Mouse (Mus musculus): ENCODE data around the gene Elovl7. TPM values are rescaled to one million over a fixed set of nuclear protein-coding genes. Genes with fewer than 3 reads are reported as not detected.
A peak's percentile ranks its signal among the peaks of the same experiment; 100 is the strongest.

The Elovl7 gene
- polyA plus RNA-seq, 1 experiment from 2014 or later, result 0.46 TPM

DNA sequence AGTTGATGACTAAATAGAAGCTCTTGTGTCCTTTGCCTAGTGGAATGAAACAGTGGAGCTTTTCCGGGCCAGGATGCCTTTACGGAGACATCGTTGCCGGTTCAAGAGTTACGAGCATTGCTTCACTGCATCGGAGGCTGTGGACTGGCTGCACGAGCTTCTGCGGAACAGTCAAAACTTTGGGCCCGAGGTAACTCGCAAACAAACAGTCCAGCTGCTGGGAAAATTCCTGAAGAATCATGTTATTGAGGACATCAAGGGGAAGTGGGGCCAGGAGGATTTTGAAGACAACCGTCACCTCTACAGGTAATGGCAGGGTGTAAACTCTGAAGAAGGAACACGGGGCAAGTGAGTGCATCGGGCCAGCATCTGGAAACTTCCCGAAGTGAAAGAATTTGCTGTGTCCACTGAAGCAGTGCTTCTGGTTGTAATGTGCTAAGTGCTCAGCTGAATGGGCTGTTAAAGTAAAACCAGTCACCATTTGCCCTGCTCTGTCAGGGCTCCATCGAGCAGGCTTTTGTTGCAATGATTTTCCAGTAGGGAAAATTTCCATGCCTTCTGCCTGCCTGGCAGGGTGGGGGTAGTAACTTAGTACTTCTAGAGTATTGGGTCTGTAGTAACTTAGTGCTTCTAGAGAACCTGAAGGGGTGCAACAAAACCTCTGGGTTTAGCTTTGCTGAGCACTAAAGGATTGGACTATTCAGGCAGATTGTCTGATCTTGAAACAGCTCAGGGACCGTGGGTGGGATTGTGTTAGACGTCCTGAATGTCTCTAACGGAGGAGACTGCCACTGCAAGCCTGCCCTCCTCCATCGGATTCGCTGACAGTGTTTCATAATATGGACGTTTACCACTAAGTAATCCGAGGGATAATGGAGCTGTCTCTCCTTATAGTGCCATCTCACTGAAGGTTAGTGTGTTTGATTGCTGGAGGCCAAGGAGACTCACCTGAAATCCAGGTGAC lies 109.9 kb downstream of the Elovl7 start:
- no peak overlapping the region for H3K9ac ChIP-seq (ENCODE audit: low read length)
- H3K36me3 ChIP-seq (ENCODE audit: control insufficient read depth, insufficient read depth, low read length), result peaks cover 2% of the 10 kb centered on the region; the same call in 1 of the 2 replicates
- no peaks in the 10 kb centered on the region for H3K4me1 ChIP-seq (ENCODE audit: control insufficient read depth, insufficient read depth, low read length)
- H3K27me3 ChIP-seq (ENCODE audit: control insufficient read depth, insufficient read depth, low read length), result no peaks in the 10 kb centered on the region
- no peak overlapping the region for H3K4me2 ChIP-seq
- 94% methylated on average over 22 of the region's 22 CpGs for WGBS
- ATAC-seq (ENCODE audit: low FRiP score), result no peak
- no peak for DNase-seq (ENCODE audit: low spot score, missing footprints)
- no peaks in the 10 kb centered on the region for H3K9me3 ChIP-seq (ENCODE audit: control insufficient read depth, low read length)
- no peak overlapping the region for H3K4me3 ChIP-seq (ENCODE audit: low read depth, low read length)
- no peak overlapping the region for H3K27ac ChIP-seq (ENCODE audit: low read depth, low read length)

DNA sequence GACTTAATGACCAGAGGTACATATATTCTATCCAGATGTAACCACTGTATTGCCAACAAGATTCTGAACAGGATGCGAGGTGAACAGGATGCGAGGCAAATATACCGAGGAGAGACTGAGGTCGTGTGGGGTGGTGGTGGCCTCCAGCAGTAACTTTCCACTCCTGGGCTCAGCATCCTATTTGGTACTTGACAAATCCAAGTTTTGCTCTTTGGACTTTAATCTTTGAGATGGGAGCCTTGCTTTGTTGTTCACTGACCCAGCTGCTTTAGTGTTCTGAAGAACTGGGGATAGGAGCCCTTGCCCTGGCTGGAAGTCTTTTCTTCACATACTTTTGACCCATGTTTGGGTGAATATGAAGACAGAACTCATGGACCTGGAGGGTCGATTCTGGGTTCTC lies 111.7 kb downstream of the Elovl7 start:
- 93% methylated on average over 5 of the region's 5 CpGs for WGBS
- Histone ChIP-seq H3K27me3 (ENCODE audit: control insufficient read depth, insufficient read depth, low read length) (no peaks in the 10 kb centered on the region), H3K4me3 (ENCODE audit: low read depth, low read length) (no peak overlapping the region), H3K9me3 (ENCODE audit: control insufficient read depth, low read length) (no peaks in the 10 kb centered on the region), H3K27ac (ENCODE audit: low read depth, low read length) (no peak overlapping the region), H3K4me2 (no peak overlapping the region), H3K9ac (ENCODE audit: low read length) (no peak overlapping the region), H3K36me3 (ENCODE audit: control insufficient read depth, insufficient read depth, low read length) (peaks cover 2% of the 10 kb centered on the region; the same call in 1 of the 2 replicates), H3K4me1 (ENCODE audit: control insufficient read depth, insufficient read depth, low read length) (no peaks in the 10 kb centered on the region)
- ATAC-seq (ENCODE audit: low FRiP score), result no peak
- DNase-seq (ENCODE audit: low spot score, missing footprints), result no peak

DNA sequence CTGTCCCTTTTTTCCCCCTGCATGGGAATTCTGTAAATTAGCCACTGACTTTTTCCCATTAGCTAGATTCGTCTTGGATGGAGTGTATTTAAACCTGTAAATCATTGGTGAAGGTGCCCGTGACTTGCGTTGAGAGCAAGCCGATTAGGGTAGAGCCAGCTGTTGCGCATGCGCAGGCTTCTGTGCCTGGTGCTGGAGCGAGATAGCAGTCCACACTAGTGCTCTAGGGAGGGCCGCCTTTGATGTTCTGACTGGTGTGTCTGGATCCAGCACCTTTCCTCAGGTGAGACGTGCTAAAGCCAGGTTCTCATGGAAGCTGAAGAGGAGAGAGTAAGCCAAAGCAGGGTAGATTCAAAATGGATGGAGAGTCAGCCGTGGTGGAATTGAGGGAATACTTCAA lies 112.1 kb downstream of the Elovl7 start:
- Histone ChIP-seq H3K27me3 (ENCODE audit: control insufficient read depth, insufficient read depth, low read length) (no peaks in the 10 kb centered on the region), H3K9me3 (ENCODE audit: control insufficient read depth, low read length) (no peaks in the 10 kb centered on the region), H3K27ac (ENCODE audit: low read depth, low read length) (no peak overlapping the region), H3K36me3 (ENCODE audit: control insufficient read depth, insufficient read depth, low read length) (peaks cover 2% of the 10 kb centered on the region; the same call in 1 of the 2 replicates), H3K4me2 (no peak overlapping the region), H3K4me1 (ENCODE audit: control insufficient read depth, insufficient read depth, low read length) (no peaks in the 10 kb centered on the region), H3K9ac (ENCODE audit: low read length) (no peak overlapping the region), H3K4me3 (ENCODE audit: low read depth, low read length) (no peak overlapping the region)
- DNase-seq (ENCODE audit: low spot score, missing footprints) (no peak), ATAC-seq (ENCODE audit: low FRiP score) (no peak)
- WGBS, result 92% methylated on average over 10 of the region's 10 CpGs

DNA sequence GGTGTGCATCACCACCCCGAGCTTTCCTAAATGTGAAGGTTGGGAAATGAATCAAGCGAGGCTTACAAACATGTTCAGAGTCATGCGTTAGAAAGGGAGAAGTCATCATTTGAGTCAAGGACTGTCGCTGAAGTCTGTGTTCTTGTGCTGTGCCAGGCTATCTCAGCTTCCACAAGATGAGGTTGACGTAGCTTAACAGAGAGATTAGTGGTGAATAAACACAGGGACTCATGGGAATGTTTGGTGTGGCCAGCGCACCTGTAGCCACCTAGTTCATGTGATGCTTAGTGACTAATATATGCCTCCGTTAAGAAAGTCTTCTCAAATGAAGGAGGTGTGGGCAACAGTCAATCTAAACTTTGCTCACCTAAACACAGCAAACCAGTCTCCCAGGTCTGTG lies 112.8 kb downstream of the Elovl7 start:
- Histone ChIP-seq H3K9ac (ENCODE audit: low read length) (no peak overlapping the region), H3K4me1 (ENCODE audit: control insufficient read depth, insufficient read depth, low read length) (no peaks in the 10 kb centered on the region), H3K4me3 (ENCODE audit: low read depth, low read length) (no peak overlapping the region), H3K36me3 (ENCODE audit: control insufficient read depth, insufficient read depth, low read length) (peaks cover 2% of the 10 kb centered on the region; the same call in 1 of the 2 replicates), H3K4me2 (no peak overlapping the region), H3K9me3 (ENCODE audit: control insufficient read depth, low read length) (no peaks in the 10 kb centered on the region), H3K27me3 (ENCODE audit: control insufficient read depth, insufficient read depth, low read length) (no peaks in the 10 kb centered on the region), H3K27ac (ENCODE audit: low read depth, low read length) (no peak overlapping the region)
- DNase-seq (ENCODE audit: low spot score, missing footprints) (no peak), ATAC-seq (ENCODE audit: low FRiP score) (no peak)
- WGBS, result 86% methylated on average over 7 of the region's 7 CpGs

DNA sequence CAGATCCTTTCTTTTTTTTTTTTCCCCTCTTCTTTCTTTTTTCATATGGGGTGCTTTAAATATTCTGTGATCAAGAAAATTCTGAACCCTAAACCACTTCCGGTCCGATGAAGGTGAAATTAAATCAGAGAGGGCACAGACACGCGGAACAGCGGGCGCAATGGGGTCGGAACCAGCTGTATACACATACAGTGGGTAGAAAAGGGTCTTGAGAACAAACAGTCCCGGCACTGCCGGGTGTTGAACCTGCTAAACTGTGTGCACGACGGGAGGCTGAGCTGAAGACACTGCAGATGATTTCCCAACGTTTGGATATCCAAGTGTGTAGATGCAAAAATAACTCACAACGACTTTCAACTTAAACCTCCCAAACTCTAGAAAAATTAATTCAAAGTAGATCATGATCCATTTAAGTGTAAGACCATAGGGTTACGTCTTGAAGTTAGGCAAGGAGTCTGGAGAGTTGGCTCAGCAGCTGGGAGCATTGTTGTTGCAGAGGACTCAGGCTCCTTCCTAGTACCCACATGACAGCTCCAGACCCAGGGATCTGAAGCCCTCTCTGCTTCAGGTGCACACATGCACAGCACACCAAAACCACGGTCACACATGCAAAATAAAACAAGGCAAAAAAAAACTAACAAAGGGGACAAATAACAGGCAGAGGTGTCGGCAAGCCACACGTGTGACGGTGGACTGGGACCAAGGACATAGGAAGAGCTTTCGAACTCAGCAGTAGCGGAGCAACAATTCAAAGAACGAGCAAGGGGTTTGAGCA lies 114.4 kb downstream of the Elovl7 start:
- no peak overlapping the region for H3K4me2 ChIP-seq
- no peaks in the 10 kb centered on the region for H3K27me3 ChIP-seq (ENCODE audit: control insufficient read depth, insufficient read depth, low read length)
- DNase-seq (ENCODE audit: low spot score, missing footprints) (no peak), ATAC-seq (ENCODE audit: low FRiP score) (no peak)
- no peak overlapping the region for H3K9ac ChIP-seq (ENCODE audit: low read length)
- no peaks in the 10 kb centered on the region for H3K9me3 ChIP-seq (ENCODE audit: control insufficient read depth, low read length)
- H3K36me3 ChIP-seq (ENCODE audit: control insufficient read depth, insufficient read depth, low read length), result peaks cover 2% of the 10 kb centered on the region; the same call in 1 of the 2 replicates
- no peaks in the 10 kb centered on the region for H3K4me1 ChIP-seq (ENCODE audit: control insufficient read depth, insufficient read depth, low read length)
- 95% methylated on average over 21 of the region's 21 CpGs for WGBS
- H3K4me3 ChIP-seq (ENCODE audit: low read depth, low read length), result no peak overlapping the region
- no peak overlapping the region for H3K27ac ChIP-seq (ENCODE audit: low read depth, low read length)

DNA sequence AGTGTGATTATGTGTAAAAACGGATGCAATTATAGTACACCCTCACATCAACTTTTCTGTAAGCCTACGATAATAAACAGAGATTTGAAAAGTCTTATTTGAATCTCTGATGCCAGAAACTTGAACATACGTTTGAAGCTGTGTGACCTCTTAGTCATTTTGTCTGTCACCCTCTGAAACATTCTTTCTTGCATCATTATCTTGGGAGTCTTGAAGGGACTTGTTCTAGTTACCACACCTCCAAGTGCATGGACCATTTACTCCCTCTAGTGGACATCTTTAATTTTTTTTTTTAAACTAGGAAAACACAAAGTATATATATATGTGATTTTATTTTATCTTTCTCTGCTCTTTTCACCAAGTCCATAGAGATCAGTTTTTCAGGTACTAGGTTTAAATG lies 115.5 kb downstream of the Elovl7 start:
- Histone ChIP-seq H3K9me3 (ENCODE audit: control insufficient read depth, low read length) (no peaks in the 10 kb centered on the region), H3K27ac (ENCODE audit: low read depth, low read length) (no peak overlapping the region), H3K4me1 (ENCODE audit: control insufficient read depth, insufficient read depth, low read length) (no peaks in the 10 kb centered on the region), H3K4me2 (no peak overlapping the region), H3K27me3 (ENCODE audit: control insufficient read depth, insufficient read depth, low read length) (no peaks in the 10 kb centered on the region), H3K4me3 (ENCODE audit: low read depth, low read length) (no peak overlapping the region), H3K36me3 (ENCODE audit: control insufficient read depth, insufficient read depth, low read length) (peaks cover 2% of the 10 kb centered on the region; the same call in 1 of the 2 replicates), H3K9ac (ENCODE audit: low read length) (no peak overlapping the region)
- DNase-seq (ENCODE audit: low spot score, missing footprints) (peak; percentile 88), ATAC-seq (ENCODE audit: low FRiP score) (no peak)
- 80% methylated on average over 3 of the region's 3 CpGs for WGBS

Other genes starting within 250 kb of the Elovl7 start
- 72.9 and 76.9 TPM in 2 replicates for gene Smim15, start 170.0 kb upstream of the Elovl7 start, polyA plus RNA-seq (2014; fragmentation: Nextera tagmentation; extraction: Ambion mirVana)
- gene Ndufaf2, start 55.8 kb upstream of the Elovl7 start, polyA plus RNA-seq (2014; fragmentation: Nextera tagmentation; extraction: Ambion mirVana), result 82.4 and 87.1 TPM in 2 replicates
- 22.8 and 23.0 TPM in 2 replicates for gene Ercc8, start 55.7 kb upstream of the Elovl7 start, polyA plus RNA-seq (2014; fragmentation: Nextera tagmentation; extraction: Ambion mirVana)
- gene Depdc1b, start 101.9 kb downstream of the Elovl7 start, polyA plus RNA-seq (2014; fragmentation: Nextera tagmentation; extraction: Ambion mirVana), result 16.8 and 17.3 TPM in 2 replicates
- gene Pde4d, start 235.5 kb downstream of the Elovl7 start, polyA plus RNA-seq (2014; fragmentation: Nextera tagmentation; extraction: Ambion mirVana), result 8.7 and 10.1 TPM in 2 replicates

All from midbrain, embryonic 11.5 days (tissue).